Mouse (Mus musculus): ENCODE measurements around the gene Rilpl1.
"Not testable (repeated sequence)": the region's sequence is repeated elsewhere in the genome, so short reads cannot be mapped to it uniquely, and the experiment has no call there.

Rilpl1 gene

DNA sequence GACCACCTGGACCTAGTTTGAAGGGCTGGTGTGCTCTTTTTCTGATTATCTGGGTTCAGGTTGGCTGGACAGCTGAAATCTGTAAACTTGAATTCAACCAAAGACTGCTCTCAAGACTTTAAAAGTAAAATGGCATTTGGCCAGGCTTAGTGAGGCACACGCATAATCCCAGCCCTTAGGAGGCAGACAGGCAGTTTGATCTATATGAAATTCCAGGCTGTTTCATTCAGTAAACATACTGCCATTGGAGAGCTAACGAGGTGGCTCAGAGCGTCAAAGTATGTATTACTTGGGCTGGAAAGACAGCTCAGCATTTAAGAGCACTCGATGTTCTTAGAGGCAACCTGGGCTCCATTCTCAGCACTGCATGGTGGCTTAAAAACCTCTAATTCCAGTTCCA lies 39.5 kb downstream of the Rilpl1 start:
- no peak for DNase-seq

DNA sequence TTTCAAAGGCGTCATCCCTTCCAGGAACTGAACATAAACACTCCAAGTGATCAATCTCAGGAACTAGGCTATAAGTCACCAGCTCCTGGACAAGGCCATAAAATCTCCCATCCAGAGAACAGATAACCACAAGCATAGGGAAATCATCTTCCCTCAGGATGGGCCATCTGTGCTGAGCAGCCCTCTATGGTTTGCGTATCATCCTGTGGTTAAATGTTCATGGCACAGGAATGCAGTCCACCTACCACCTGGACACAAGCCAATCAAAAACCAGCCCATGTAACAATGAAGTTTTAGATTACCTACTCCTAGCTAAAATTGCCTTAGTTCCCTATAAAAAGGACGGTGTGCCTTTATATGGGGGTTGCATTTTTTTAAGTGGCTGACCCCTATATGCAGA lies 42.3 kb downstream of the Rilpl1 start:
- DNase-seq: no peak

DNA sequence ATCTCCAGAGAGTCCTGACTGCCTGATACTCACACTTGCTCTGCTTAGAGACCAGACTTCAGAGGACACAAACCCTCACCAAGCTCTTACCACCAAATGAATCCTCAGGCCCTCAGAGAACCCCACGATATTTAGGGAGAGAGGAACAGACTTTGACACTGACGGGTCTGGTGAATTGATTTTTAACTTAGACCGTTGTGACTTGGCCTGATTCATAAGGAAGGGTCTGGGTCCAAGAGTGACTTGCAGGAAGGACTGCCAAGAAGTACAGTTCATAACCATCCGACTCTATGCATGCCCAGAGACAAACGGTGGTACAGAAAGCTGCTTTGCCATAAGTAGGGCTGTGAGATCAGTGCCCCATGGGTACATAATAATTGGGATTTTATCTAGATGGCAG lies 45.5 kb downstream of the Rilpl1 start:
- no peak for DNase-seq

DNA sequence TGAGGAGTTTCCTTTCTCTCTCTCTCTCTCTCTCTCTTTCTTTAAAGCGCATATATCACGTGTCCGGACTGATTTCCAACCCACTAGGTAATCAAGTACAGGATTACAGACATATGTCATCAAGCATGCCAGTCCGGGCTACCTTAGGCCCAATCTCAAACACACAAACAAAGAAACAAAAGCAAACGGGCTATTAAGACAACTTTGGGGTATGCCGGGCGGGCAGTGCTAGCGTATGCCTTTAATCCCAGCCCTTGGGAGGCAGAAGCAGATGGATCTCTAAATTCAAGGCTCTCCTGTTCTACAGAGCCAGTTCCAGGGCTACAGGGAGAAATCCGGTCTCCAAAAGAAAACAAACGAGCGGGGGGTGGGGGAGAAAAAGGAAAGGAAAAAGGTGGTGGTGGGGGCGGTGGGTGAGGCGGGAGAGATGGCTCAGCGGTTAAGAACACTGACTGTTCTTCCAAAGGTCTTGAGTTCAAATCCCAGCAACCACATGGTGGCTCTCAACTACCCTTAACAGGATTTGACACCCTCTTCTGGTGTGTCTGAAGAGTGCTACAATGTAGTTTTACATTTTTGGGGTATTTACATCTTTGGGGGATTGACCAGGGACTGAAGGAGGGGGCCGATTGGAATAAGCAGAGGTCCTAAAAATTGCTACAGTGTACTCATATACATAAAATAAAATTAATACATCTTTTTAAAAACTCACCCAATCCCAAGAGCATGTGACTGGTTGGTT lies 47.4 kb downstream of the Rilpl1 start:
- no peak for DNase-seq

DNA sequence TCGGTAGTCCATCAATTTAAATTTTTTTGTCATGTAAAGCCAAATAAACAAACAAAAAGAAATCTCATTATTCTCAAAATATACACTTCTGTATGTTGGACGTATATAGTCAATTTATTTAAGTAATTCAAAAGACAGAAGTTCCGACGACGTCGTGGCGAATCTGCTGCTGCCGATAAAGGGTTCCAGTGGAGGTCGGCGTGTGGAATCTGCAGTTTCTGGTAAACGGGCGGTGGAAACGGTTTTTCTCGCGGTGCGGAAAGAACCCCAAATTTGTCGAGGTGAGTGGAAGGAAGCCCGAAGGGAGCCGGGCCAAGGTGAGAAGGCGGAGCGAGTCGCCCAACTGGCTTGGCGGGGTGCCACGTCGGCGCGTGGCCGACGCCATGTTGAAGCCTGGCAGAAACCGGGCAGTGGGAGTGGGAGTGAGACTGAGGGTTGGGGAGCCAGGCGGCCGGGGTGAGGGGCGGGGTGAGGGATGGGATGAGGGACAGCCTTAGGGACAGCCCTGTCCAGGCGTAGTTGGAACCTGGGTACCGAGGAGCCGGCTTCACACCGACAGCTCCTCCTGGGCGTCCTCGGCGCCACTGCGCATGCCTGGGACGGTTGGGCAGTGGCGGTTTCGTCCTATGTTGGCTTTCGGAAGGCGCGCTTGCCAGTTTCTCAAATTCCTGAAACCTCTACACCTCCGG lies 48.1 kb downstream of the Rilpl1 start, which contains the start of gene Snrnp35:
Gene Snrnp35, plus strand, starts transcription at position 169 of the 689 bp plus-strand sequence.
- DNase-seq: peak; percentile 93

DNA sequence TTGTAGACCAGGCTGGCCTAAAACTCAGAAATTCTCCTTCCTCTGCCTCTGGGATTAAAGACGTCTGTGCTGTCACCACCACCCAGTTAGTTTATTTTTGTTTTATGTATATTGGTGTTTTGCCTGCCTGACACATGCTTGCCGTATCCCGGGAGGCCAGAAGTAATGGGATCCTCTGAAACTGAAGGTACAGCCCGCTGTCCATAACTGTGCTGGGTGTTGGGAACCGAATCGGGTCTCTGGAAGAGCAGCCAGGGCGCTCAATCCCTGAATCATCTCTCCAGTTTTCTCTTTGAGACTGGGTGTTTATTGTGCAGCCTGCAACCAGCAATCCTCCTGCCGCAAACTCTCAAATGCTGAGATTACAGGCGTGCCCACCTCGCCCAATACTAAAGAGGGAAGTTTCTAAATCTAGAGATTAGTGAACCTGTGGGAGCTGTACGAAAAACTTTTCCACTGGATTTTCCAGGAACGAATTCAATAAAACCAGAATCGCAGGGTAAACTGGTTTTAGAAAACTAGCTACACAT lies 48.7 kb downstream of the Rilpl1 start:
- peak; percentile 43 for DNase-seq

DNA sequence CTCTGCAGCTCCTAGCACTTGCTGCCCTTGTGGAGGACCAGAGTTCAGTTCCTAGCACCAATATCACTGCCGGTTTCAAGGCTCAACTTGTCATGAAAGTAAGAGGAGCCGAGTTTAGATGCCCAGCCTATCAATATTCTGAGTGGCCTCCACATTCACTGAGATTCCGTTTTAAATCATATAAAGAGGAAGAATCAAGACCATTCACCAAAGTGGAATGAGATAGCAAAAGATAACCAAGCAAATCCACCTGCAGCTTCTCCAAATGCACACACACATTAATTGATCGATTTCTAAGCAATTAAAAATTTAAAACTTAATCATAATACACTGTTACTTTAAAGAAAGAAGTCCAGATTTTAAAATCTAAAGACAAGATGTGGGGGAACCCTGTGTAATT lies 49.5 kb downstream of the Rilpl1 start:
- no peak for DNase-seq

DNA sequence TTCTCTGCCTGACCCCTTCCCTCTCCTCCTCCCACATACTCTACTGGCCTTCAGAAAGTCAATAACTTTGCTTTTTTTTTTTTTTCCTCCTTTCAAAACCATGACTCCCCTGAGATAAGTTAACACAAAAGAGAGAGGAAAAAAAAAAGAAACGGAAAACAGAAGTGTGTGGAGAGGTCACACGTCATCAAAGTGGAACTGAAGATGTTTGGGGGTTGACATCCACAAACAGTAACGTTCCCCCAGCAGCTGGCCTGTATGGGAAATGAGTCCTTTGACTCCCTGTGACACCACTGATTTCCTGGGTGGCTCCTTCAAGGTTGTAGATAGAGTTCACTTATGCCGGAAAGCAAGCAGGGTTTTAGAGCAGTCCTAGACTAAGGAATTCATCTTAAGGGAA lies 51.1 kb downstream of the Rilpl1 start:
- DNase-seq: no peak

DNA sequence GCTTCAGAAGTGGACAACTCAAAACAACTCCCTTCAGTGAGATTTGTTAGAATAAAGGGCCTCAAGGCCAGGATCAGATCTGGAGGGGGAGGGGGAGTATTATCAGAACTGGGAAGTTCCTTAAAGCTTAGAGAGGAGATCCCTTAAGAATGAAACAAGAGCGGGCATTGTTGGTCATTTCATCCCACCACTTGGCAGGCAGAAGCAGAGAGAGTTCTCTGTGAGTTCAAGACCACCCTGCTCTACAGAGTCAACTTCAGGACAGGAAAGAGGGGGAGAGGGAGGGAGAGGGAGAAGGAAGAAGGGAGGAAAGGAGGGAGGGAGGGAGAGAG lies 52.4 kb downstream of the Rilpl1 start:
- DNase-seq: no peak

DNA sequence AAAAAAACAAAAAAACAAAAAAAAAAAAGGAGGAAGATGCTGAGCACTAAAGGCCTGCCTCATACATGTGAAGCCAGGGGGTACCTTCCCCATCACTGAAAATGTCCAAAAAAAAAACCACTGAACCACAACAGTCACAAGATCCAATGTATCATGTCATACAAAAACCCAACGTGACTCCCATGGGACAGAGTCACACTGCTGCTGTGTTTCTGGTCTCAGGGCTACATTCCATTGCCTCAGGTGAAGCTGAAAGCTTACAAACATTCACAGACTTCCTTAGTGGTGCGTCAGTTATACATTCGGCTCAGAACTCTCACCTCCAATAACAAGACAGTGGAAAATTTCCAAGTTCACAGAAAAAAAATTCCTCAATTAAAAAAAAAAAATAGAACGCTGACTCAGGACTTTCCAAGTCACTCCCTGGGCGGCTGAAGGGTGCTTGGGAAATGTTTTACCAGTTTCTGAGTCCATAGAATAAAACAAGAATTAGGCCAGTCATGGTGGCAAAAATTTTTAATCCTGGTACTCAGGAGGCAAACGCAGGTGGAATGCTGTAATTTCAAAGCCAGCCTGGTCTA lies 60.5 kb downstream of the Rilpl1 start:
- DNase-seq: no peak

DNA sequence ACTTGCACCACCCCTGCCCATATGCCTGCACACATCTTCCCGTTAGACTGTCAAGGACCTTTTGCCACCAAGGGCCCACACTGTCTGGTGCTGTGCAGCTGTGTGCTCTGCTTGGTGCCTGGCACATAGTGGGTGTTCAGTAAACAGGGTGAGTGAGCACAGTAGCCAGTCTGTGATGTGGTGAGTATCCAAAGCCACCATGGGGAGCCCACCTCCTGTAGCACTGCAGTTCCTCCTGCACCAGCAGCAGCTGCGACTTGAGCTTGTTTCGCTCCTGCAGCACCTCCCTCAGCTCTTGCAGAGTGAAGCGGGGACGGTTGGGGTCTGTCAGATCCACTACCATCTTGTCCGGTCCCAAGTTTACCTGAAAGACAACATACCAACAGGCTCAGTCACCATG lies 61.7 kb downstream of the Rilpl1 start:
- DNase-seq: no peak

DNA sequence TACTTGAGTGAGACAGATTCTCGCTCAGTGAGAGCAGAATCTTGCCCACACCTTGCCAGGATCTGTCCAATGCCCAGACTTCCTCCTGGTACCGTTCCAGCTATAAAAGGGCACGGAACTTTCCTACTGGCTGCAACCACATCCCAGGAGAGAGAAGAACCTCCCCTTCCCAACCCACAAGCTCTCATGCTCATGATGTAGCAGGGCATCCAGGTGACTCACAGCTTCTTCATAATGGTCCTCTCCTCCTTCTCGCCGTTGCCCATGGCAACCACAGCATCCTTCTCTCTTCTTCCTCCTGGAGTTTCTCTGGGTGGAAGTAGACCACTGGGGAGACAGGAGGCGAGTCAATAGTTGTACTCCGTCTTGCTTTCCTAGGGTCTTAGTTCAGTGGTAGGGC lies 62.8 kb downstream of the Rilpl1 start:
- DNase-seq: no peak

DNA sequence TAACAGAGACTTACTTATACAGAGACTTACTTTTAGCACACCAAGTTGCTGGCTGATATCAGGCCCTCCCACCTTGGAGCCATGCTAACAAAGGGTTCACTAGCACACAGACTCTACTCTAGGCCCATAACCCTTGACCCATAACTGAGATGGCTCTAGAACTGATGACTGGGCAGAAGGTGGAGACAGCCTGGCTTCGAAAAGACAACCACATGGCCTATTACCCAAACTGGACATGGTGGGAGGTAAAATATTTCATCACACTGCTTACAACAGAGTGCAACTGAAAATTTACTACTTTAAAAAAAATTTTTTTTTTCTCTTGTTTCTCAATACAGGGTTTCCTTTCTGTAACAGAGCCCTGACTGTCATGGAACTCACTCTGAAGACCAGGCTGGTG lies 63.4 kb downstream of the Rilpl1 start:
- DNase-seq: no peak

DNA sequence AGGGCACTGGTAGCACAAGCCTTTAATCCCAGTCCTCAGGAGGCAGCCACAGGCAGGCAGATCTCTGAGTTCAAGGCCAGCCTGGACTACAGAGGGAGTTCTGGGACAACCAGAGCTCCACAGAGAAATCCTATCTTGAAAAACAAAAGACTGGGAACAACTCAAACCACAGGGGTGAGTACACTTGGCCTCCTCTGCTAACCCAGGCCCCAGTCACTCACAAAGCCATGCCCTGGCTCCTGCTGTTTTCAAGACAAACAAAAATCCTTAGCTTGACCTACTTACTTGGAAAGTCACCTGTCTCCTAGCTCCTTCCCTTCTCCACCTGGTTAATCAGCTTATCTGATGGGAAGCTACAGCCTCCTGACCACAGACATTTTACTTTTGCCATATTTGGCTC lies 66.3 kb downstream of the Rilpl1 start:
- no peak for DNase-seq

DNA sequence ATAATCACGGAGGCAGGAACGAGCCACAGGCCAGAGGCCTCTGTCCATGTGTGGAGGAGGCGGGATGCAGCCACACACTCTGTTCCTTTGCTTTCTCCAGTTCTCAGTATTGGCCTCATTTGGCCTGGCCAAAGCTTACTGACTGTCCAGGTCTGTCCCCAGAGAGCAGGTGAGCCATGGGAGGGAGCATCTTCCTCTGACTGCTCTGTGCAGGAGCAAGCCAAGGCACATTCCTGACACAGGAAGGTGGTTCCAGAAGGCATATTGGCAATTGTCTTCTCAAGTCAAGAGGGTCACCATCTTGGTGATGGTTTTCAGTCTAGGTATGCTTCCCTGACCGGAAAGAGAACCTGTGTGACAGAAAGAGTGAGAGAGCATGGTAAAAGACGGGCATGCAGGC lies 67.7 kb downstream of the Rilpl1 start:
- no peak for DNase-seq

DNA sequence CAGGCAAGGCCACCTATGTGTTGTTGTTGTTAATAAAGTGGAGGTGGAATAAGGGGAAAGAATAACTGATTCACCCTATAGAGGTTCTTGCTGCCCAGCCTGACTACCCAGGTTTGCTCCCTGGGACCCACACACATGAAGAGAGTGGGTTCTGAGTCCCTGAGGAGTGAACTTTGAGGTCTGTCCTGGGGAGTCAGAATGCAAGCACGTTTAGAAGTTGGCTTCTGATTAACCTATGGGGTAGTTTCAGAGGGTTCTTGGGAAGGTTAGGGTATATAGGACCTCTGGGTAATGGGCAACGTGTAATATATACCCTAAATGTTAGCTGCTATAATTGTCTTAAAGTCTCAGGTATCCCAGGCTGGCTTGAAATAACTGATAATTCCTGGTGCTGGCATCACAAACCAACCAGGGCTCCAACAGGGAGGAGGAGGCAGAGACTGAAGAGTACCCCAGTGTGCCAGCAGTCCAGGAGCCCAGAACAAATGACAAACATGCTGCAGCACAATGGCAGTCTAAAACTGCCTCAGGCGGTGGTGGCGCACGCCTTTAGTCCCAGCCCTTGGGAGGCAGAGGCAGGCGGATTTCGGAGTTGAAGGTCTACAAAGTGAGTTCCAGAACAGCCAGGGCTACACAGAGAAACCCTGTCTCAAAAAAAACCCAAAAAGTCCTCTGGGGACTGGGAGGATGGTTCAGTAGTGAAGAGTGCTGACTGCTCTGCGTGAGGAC lies 68.7 kb downstream of the Rilpl1 start:
- DNase-seq: no peak

DNA sequence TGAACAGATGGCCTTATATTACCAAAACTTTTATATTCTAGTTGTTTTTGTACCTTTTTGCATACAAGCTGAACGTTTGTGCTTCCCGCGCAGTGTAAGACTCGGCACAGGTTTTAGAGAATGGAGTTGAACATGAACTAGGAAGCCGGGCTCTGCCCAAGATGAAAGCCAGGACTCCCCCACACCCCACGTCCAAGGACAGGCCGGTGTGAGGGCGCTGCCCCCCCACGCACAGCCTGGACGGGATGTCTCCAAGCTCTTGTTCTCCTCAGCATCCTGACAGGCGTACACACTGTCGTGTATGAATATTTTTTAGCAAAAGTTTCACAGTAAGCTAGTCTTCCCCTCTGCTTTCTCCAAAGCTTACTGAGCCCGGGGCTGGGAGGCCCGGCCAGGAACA lies 70.3 kb downstream of the Rilpl1 start:
- not testable (repeated sequence) for DNase-seq

DNA sequence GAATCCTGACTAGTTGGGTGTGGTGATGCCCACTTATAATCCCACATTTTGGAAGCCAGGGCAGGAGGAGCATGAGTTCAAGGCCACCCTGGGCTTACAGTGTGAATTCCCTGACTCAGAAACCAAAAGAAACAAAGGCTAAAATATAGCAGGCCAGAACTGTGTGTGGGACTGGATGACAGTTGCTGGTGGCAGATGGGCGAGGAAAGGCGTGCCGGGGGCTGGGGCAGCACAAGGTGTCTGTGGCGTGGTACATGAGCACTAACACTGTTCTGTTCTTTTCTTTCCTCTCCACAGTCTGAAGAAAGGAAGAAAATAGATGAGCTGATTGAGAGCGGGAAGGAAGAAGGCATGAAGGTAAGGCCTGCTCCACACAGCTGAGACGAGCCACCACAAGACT lies 74.4 kb downstream of the Rilpl1 start:
- no peak for DNase-seq

DNA sequence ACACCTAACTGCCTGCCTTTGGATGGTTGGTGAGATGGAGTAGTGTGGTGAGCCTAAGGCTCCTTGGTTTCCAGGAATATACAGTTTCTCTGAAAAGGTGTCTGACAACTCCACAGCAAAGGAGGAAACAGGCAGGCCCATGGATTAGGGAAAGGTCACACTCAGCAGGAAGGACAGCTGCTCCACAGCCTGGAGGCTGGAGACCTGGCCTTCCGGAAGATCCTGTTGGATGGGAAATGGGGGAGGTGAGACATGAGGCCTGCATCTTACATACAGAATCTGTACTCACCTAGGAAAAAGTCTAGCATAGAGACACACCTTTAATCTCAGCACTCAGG lies 77.1 kb downstream of the Rilpl1 start:
- no peak for DNase-seq

DNA sequence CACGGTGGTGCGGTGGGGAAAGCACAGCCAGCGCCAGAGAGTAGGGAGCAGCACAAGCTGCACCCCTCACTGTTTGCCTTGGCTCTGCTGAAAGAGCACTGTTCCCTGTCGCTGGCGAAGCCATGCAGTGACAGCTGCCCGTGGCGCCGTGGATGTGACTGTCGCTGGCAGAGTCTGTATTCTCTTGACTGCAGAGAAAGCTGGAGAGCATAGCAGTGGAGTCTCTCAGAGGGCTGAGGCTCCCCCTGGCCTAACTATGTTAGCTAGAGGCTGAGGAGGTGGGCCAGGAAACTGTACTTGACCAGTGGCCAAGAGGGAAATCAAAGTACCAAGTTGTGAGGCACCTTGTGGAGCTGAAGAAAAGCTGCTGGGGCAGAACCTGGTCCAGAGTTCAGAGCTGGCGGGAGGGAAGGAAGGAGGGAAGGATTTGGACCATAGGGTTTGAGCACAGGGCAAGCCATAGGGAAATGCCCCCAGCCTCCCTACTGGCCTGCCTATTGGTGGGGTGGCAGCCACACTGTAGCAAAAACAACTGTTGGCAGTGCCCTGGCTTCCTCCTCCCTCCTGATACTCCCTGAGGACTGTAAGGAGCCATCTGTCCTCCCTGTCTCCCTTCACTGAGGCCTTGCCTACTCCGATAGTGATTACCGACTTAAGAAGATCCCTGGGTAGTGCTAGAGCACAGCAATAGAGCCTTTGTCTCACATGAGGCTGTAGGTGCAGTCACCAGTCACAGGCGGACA lies 77.7 kb downstream of the Rilpl1 start:
- DNase-seq: no peak

DNA sequence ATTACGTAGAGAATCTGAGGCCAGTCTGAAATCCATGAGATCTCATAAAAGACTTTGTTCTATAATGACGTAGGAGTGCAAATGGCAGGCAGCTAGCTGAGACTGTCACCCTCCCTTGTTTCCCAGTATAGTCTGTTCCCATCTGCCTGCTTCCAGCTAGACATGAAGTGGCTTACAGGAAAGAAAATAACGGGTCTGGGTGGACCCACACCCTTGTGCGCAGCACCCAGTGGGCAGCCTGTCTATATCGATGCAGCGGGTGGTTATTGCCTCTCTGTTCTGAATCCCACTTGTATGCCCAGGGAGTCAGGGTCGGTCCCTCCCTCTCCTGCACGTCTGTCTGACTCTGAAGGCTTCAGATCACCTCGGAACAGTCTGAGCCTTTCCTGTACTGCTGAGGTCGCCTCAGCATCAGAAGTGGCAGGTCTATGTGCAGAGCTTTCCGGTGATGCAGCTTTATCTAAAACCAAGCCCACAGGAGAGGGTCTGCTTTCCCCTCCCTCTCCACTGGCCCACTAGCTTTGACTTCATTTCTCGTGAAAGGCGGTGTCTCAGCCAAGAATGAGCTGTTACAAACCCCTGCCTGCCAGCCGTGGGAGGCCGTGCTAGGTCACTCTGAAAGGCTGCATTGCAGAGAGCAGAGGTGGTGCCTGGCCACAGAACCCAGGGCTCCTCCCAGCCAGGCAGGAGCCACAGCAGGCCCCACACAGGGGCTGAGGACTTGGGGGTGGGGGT lies 78.5 kb downstream of the Rilpl1 start:
- DNase-seq: no peak

All from lung, postnatal 36 days (tissue).